12 mouse cellular contexts compared by ENCODE assay signal in the genomic region with DNA sequence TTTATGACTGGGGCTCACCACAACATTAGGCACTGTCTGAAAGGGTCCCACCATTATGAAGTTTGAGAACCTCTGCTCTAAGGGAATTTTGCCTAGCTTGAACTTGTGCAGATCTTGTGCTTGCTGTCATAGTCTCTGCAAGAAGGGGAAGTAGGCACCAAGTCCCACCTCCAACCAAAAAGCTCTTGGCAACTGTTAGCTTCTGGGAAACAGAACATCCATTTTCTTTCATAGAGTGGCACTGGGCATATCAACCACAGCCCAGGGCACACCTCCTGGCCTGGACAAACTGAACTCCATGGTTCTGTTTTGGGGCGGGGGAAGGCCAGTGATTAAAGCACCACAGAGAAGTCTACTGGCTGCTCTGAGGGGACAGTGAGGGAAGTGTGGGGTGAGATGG.
"Had no signal": no experiment of that assay in that cellular context is flagged by ENCODE, and none has a peak within 500 bp of the region (broad histone marks: within the 10 kb centered on the region; RNA-seq: fewer than 3 reads in every experiment).

No protein-coding gene starts in this region.

- H3K27ac ChIP-seq: layer of hippocampus, adult 2 months; limb, embryonic 12.5 days; midbrain, embryonic 15.5 days; neural tube, embryonic 13.5 days had no signal

- ATAC-seq: midbrain, embryonic 15.5 days had no signal

- DNase-seq: kidney, adult 11 months; kidney, postnatal 10 days; right cerebral cortex, adult 18-20 months; right cerebral cortex, postnatal 25 days; thymus, adult 18-20 months; thymus, postnatal 14 days had no signal

- H3K36me3 ChIP-seq: midbrain, embryonic 15.5 days had no signal

- H3K9ac ChIP-seq: limb, embryonic 12.5 days; midbrain, embryonic 15.5 days; neural tube, embryonic 13.5 days had no signal

- H3K4me2 ChIP-seq: limb, embryonic 12.5 days; midbrain, embryonic 11.5 days; midbrain, embryonic 15.5 days; neural tube, embryonic 13.5 days had no signal

- H3K9me3 ChIP-seq: limb, embryonic 12.5 days; megakaryocyte, embryonic 14.5 days; midbrain, embryonic 15.5 days; neural tube, embryonic 13.5 days had no signal

- H3K27me3 ChIP-seq: limb, embryonic 12.5 days; megakaryocyte, embryonic 14.5 days; midbrain, embryonic 15.5 days; neural tube, embryonic 13.5 days had no signal

- H3K4me3 ChIP-seq: layer of hippocampus, adult 2 months; limb, embryonic 12.5 days; megakaryocyte, embryonic 14.5 days; midbrain, embryonic 15.5 days; neural tube, embryonic 13.5 days had no signal
